Mouse (Mus musculus): ENCODE measurements at regions not wholly inside any gene's neighbourhood (a gene's known extent, or its start where the extent isn't known, plus 50 kb on each side); places are given as distances from the start of the nearest gene placed in this dataset.

DNA sequence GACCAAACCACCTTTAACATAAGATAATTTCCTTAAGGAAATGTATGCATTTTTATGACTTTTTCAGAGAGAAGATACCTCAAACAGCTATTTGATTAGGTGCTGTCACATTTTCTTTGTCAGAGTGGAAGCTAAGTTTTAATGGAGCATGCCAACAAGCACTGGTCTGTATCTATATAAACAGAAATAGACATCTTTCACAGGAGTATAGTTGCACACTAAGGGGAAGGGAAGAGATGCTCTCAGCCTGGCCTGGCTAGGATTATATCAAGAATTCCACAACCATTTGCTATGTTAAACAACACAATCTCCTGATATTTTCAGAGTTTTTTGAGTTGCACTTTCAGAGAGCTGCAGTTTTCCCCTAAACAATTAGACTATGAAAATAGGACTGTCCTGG is 638.1 kb downstream of the Cetn3 start:
- H3K27ac ChIP-seq (ENCODE audit: low read depth, low read length): no peak overlapping the region
- H3K4me1 ChIP-seq (ENCODE audit: insufficient read depth): no peaks in the 10 kb centered on the region
- H3K9me3 ChIP-seq (ENCODE audit: low read length): peaks cover 3% of the 10 kb centered on the region; the same call in 1 of the 2 replicates
- no peaks in the 10 kb centered on the region for H3K27me3 ChIP-seq (ENCODE audit: insufficient read depth, low read length)
- no peak for TF ChIP-seq CTCF (IDR thresholded peaks at IDR 0.05; ENCODE audit: low read depth)
- H3K36me3 ChIP-seq (ENCODE audit: insufficient read depth): no peaks in the 10 kb centered on the region
- ATAC-seq: no peak
- H3K9ac ChIP-seq: no peak overlapping the region
- DNase-seq: no peak
- no peak overlapping the region for H3K4me2 ChIP-seq (ENCODE audit: low read depth)
- H3K4me3 ChIP-seq (ENCODE audit: low read depth, low read length): no peak overlapping the region

DNA sequence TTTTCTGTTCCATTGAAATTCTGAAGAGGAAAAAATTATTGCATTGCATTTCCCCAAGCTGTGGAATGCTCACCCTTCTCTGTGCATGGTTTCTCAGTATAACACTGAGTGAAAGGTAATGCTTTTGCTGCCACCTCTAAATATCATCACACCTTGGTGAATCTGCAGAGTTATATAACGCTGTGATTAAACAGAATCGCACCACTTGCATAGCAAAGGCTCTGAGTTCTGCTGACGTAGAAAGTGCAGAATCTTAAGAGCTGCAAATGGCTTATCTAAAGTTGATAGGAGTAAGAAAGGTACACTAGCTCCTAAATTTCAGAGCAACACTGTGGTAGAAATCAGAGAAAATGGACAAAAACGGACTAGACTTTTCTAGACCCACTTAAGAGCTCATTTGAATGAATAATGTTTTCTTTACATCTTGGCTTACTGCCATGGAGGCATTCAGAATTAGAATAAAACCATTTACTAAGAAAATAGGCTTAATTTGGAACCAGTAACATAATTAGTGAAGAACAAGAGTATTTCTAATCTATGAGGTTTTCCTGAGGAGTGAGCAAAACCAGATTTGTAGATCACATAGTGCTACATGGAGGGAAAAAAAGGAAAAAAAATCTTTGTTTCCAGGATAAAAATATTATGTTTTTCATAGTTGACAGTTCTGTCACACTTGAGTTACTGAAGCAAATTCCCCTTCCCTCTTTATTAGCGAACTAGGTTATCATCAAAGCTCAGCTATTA is 641.2 kb downstream of the Cetn3 start:
- ATAC-seq (no peak), DNase-seq (peak; percentile 9)
- Histone ChIP-seq H3K4me1 (ENCODE audit: insufficient read depth) (no peaks in the 10 kb centered on the region), H3K9ac (no peak overlapping the region), H3K9me3 (ENCODE audit: low read length) (peaks cover 3% of the 10 kb centered on the region; the same call in 1 of the 2 replicates), H3K36me3 (ENCODE audit: insufficient read depth) (no peaks in the 10 kb centered on the region), H3K27me3 (ENCODE audit: insufficient read depth, low read length) (no peaks in the 10 kb centered on the region), H3K27ac (ENCODE audit: low read depth, low read length) (no peak overlapping the region), H3K4me2 (ENCODE audit: low read depth) (no peak overlapping the region), H3K4me3 (ENCODE audit: low read depth, low read length) (no peak overlapping the region)
- no peak for TF ChIP-seq CTCF (IDR thresholded peaks at IDR 0.05; ENCODE audit: low read depth)
- 35% methylated on average over 5 of the region's 5 CpGs for WGBS

DNA sequence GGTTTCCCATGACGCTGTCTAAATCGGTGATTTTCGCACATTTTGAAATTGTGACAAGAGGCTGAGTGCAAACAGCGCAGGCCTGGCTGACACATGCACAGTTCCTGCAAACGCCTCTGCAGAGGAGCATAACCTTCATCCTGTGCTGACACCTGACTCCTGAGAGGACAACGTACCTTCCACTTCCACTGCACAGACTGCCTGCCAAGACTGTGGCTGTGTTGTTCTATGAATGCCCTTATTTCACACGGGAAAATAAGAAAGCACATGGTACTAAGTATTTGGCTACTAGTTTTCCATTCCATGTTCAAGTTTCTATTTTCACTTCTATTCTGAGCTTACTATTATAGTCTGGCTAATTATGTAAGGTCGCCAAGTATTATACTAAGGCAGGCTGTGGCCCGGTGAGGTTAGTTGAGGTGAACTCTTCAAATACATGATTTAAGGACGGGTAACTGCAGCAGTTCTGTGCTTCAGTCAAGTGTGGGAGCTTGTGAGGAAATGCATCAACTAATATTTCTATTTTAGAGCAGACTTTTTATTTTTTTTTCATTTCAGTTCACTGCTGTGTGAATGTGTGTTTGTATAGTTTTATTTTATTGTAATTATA is 642.0 kb downstream of the Cetn3 start:
- DNase-seq (peak; percentile 38), ATAC-seq (no peak)
- no peak overlapping the region for H3K4me3 ChIP-seq (ENCODE audit: low read depth, low read length)
- no peak for TF ChIP-seq CTCF (IDR thresholded peaks at IDR 0.05; ENCODE audit: low read depth)
- no peak overlapping the region for H3K4me2 ChIP-seq (ENCODE audit: low read depth)
- no peak overlapping the region for H3K27ac ChIP-seq (ENCODE audit: low read depth, low read length)
- no peaks in the 10 kb centered on the region for H3K4me1 ChIP-seq (ENCODE audit: insufficient read depth)
- no peaks in the 10 kb centered on the region for H3K36me3 ChIP-seq (ENCODE audit: insufficient read depth)
- H3K27me3 ChIP-seq (ENCODE audit: insufficient read depth, low read length): no peaks in the 10 kb centered on the region
- 32% methylated on average over 10 of the region's 10 CpGs for WGBS
- no peak overlapping the region for H3K9ac ChIP-seq
- H3K9me3 ChIP-seq (ENCODE audit: low read length): no peaks in the 10 kb centered on the region

DNA sequence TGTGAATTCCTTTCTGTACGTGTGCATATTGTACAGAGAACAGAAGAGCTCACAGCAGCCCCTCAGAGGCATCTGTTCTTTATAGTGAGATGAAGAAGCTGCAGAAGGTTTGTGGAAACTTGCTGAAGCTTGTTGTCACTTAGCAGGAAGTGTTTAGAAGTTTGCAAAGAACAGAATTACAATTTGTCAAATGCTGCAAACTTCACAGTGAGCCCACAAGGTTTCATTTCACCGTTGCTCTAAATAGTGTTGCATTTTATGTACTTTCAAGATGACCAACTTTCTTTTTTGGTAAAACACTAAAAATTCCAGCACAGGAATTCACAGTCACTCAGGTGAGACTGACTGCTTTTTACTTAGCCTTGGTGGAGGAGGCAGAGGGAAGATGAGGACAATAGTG is 649.5 kb downstream of the Cetn3 start:
- no peak overlapping the region for H3K27ac ChIP-seq (ENCODE audit: low read depth, low read length)
- H3K9ac ChIP-seq: no peak overlapping the region
- H3K4me2 ChIP-seq (ENCODE audit: low read depth): no peak overlapping the region
- no peak overlapping the region for H3K4me3 ChIP-seq (ENCODE audit: low read depth, low read length)
- no peaks in the 10 kb centered on the region for H3K9me3 ChIP-seq (ENCODE audit: low read length)
- no peak for DNase-seq
- no peaks in the 10 kb centered on the region for H3K4me1 ChIP-seq (ENCODE audit: insufficient read depth)
- 61% methylated on average over 2 of the region's 2 CpGs for WGBS
- TF ChIP-seq CTCF (IDR thresholded peaks at IDR 0.05; ENCODE audit: low read depth): no peak
- H3K36me3 ChIP-seq (ENCODE audit: insufficient read depth): no peaks in the 10 kb centered on the region
- no peaks in the 10 kb centered on the region for H3K27me3 ChIP-seq (ENCODE audit: insufficient read depth, low read length)
- ATAC-seq: no peak

DNA sequence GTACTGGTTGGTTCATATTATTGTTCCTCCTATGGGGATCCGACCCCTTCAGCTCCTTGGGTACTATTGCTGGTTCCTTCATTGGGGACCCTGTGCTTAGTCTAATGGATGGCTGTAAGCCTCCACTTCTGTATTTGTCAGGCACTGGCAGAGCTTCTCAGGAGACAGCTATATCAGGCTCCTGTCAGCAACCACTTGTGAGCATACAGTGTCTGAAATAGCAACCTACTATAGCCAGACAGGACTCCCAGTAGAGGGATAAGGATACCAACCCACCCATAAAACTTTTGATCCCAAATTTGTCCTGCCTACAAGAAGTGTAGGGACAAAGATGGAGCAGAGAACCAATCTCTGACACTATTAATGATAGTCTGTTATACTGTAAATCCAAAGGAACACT is 656.4 kb downstream of the Cetn3 start:
- no peaks in the 10 kb centered on the region for H3K36me3 ChIP-seq (ENCODE audit: insufficient read depth)
- no peaks in the 10 kb centered on the region for H3K4me1 ChIP-seq (ENCODE audit: insufficient read depth)
- WGBS: 100% methylated on average over 1 of the region's 1 CpGs
- no peaks in the 10 kb centered on the region for H3K9me3 ChIP-seq (ENCODE audit: low read length)
- H3K9ac ChIP-seq: no peak overlapping the region
- no peak overlapping the region for H3K4me3 ChIP-seq (ENCODE audit: low read depth, low read length)
- H3K27ac ChIP-seq (ENCODE audit: low read depth, low read length): no peak overlapping the region
- DNase-seq (no peak), ATAC-seq (no peak)
- H3K27me3 ChIP-seq (ENCODE audit: insufficient read depth, low read length): no peaks in the 10 kb centered on the region
- no peak overlapping the region for H3K4me2 ChIP-seq (ENCODE audit: low read depth)
- TF ChIP-seq CTCF (IDR thresholded peaks at IDR 0.05; ENCODE audit: low read depth): no peak

DNA sequence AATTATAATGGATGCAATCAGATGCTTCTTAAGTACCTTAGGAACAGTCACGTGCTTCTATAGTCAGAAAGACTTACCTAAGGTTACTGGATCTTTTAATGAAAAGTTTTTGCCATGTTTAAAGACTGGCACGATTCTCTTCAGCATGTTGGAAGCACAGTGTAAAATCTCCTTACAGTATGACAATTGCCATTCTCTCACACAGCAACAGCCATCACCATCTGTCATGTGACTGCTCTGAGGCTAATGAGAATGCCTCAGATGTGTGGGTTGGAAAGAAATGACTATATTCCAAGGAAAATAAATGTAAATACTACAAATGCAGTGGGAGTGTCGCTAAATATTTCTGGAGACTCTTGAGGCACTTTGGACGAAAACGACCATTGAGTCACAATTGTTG is 670.8 kb downstream of the Cetn3 start:
- Histone ChIP-seq H3K4me1 (ENCODE audit: insufficient read depth) (no peaks in the 10 kb centered on the region), H3K27me3 (ENCODE audit: insufficient read depth, low read length) (no peaks in the 10 kb centered on the region), H3K27ac (ENCODE audit: low read depth, low read length) (no peak overlapping the region), H3K9me3 (ENCODE audit: low read length) (no peaks in the 10 kb centered on the region), H3K4me3 (ENCODE audit: low read depth, low read length) (no peak overlapping the region), H3K9ac (no peak overlapping the region), H3K36me3 (ENCODE audit: insufficient read depth) (no peaks in the 10 kb centered on the region), H3K4me2 (ENCODE audit: low read depth) (no peak overlapping the region)
- DNase-seq: no peak
- WGBS: 60% methylated on average over 5 of the region's 5 CpGs
- ATAC-seq: no peak
- TF ChIP-seq CTCF (IDR thresholded peaks at IDR 0.05; ENCODE audit: low read depth): no peak

DNA sequence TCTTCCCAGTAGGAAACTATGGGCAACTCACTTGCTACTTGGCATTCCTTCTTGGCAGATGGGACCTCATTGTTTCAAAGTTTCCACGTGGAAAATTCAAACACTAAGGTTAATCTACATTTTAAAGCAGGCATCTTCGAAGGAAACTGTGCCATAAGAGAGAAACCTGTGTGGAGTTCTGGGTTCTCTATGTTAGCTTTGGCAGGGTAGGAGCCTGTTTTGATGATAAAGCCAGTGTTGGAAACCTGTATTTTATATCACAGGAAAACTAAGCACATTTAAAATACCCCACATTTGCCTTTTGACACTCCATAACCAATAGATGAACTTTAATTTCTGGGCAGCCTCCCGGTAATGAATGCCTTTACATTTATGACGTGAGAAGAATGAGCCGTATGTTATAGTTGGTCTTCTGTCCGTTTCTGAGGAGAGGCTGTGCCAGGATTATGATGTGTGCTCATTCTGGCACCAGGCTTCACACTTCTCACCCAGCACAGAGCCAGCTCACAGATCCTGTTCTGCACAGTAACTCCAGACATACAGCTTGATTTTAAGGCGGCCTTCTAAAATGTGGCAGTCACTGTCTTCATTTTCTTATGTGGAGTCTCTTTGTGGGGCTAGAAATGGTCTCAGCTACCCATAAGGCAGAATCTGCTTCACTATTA is 700.5 kb downstream of the Cetn3 start:
- no peaks in the 10 kb centered on the region for H3K27me3 ChIP-seq (ENCODE audit: insufficient read depth, low read length)
- H3K9ac ChIP-seq: no peak overlapping the region
- H3K27ac ChIP-seq (ENCODE audit: low read depth, low read length): peak overlapping the region; percentile 29; the same call in 1 of the 2 replicates
- no peaks in the 10 kb centered on the region for H3K36me3 ChIP-seq (ENCODE audit: insufficient read depth)
- H3K4me1 ChIP-seq (ENCODE audit: insufficient read depth): no peaks in the 10 kb centered on the region
- H3K4me2 ChIP-seq (ENCODE audit: low read depth): no peak overlapping the region
- ATAC-seq (peak; percentile 95), DNase-seq (peak; percentile 64)
- 55% methylated on average over 7 of the region's 7 CpGs for WGBS
- H3K4me3 ChIP-seq (ENCODE audit: low read depth, low read length): no peak overlapping the region
- no peaks in the 10 kb centered on the region for H3K9me3 ChIP-seq (ENCODE audit: low read length)
- TF ChIP-seq CTCF (IDR thresholded peaks at IDR 0.05; ENCODE audit: low read depth): no peak

Data from forebrain, postnatal 0 days (tissue).